Mouse (Mus musculus) limb, embryonic 14.5 days (tissue): ENCODE results near the gene Donson. TPM values are rescaled to one million over a fixed set of nuclear protein-coding genes. Genes with fewer than 3 reads are reported as not detected.
A peak's percentile ranks its signal among the peaks of the same experiment; 100 is the strongest.

ENCODE experiments used
- ATAC-seq: fragments of 200-750 bp; cut with Nextera tagmentation; 2 replicates; pipeline ENCODE4 v1.8.0; 2017; ENCODE audit warnings: low read depth, moderate number of reproducible peaks, moderate TSS enrichment; ENCODE audit not compliant: low FRiP score
- DNase-seq: peaks from one replicate; pipeline ENCODE4 v3.0.0-alpha.2; 2015; ENCODE audit warnings: low spot score
- H3K27ac ChIP-seq: fragments of 300-500 bp; sonication (generic); replicated peaks from 2 replicates; pipeline ENCODE4 v1.5.1; 2014; ENCODE audit warnings: low read depth, mild to moderate bottlenecking, low read length, moderate library complexity, mixed read lengths
- H3K27me3 ChIP-seq: fragments of 300-500 bp; sonication (generic); 2 replicates; pipeline ENCODE4 v1.6.1; 2014; ENCODE audit warnings: low read length, mixed read lengths; ENCODE audit not compliant: control insufficient read depth, insufficient read depth
- H3K36me3 ChIP-seq: fragments of 300-500 bp; sonication (generic); 2 replicates; pipeline ENCODE4 v1.6.1; 2014; ENCODE audit warnings: mild to moderate bottlenecking, low read length, moderate library complexity, mixed read lengths; ENCODE audit not compliant: control insufficient read depth, insufficient read depth
- H3K4me1 ChIP-seq: fragments of 300-500 bp; sonication (generic); 2 replicates; pipeline ENCODE4 v1.6.1; 2014; ENCODE audit warnings: antibody characterized with exemption, low read length, mixed read lengths; ENCODE audit not compliant: control insufficient read depth, insufficient read depth
- H3K4me2 ChIP-seq: fragments of 300-500 bp; sonication (generic); replicated peaks from 2 replicates; pipeline ENCODE4 v1.6.1; 2014; ENCODE audit warnings: low read depth, mild to moderate bottlenecking, low read length, moderate library complexity; ENCODE audit not compliant: severe bottlenecking
- H3K4me3 ChIP-seq: fragments of 300-500 bp; sonication (generic); replicated peaks from 2 replicates; pipeline ENCODE4 v1.5.1; 2014; ENCODE audit warnings: low read length
- H3K9ac ChIP-seq: fragments of 300-500 bp; sonication (generic); 2 replicates; pipeline ENCODE4 v1.6.1; 2014; ENCODE audit warnings: mild to moderate bottlenecking, low read depth, low read length, moderate library complexity; ENCODE audit not compliant: severe bottlenecking
- H3K9me3 ChIP-seq: fragments of 300-500 bp; sonication (generic); 2 replicates; pipeline ENCODE4 v1.6.1; 2016; ENCODE audit warnings: low read length; ENCODE audit not compliant: control insufficient read depth
- POLR2A ChIP-seq: fragments of 200-500 bp; IDR thresholded peaks from 2 replicates; pipeline ENCODE4 v1.8.0; 2012; ENCODE audit warnings: inconsistent platforms, mild to moderate bottlenecking, moderate library complexity, borderline replicate concordance; ENCODE audit not compliant: insufficient read depth, insufficient read length; ENCODE audit errors: extremely low read depth
- WGBS: fragments of 180-500 bp; shearing (Covaris S2); extraction: QIAGEN DNeasy Blood & Tissue Kit; methylation state at CpG from one replicate; pipeline ENCODE4 v1.1.7; 2014; 5-methylcytosine and 5-hydroxymethylcytosine counted together
- polyA plus RNA-seq, 2 experiments: library from polyadenylated mRNA; depleted of rRNA in 1 of 2; stranded (reverse) in 1 of 2; unstranded in 1 of 2; fragments of >200 nt; fragmentation: Nextera tagmentation in 1 of 2; extraction: Ambion mirVana in 1 of 2; gene quantifications; 2 replicates each; pipeline versions ENCODE4 v1.2.1 to v1.2.3; 2012 to 2014

Gene Donson
- 28.4 and 33.2 TPM in 2 replicates for polyA plus RNA-seq (2012; rRNA removed)
- 19.8 and 22.8 TPM in 2 replicates for polyA plus RNA-seq (2014; fragmentation: Nextera tagmentation; extraction: Ambion mirVana)

DNA sequence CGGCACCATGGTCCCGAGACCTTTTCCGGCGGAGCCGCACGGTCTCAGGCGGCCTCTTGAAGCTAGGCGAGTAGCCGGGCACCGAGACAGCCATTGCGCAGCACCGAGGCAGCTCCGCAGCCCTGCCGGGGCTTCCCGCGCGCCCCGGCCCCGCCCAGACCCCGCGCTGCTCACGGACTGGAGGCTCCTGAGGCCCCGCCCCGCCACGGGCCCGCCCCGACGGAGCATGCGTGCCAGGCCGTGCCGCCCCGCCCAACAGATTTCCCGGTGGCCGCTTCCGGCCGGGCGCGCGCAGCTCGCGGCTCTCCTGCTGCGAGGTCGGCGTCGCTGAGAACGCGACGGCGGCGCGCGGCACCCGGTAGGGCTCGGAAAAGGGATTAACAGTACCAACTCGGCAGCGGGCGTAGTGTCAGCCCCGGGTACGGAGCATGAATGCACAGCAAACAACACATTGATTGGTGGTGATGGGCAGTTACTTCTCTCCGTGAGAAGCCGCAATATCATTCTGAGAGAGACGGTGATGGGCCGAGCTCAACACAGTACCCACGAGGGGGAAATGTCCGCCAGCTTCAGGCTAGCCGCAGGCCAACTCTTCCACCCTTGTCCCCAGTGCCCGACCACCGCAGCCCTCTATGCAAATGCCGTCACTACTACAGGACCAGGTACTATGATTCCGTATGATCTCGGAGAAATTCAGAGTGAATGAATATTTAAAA, at the start of gene Donson:
Gene Donson, minus strand, starts transcription at position 152 of the 716 bp plus-strand sequence.
- Histone ChIP-seq H3K27ac (peak within 1 kb of the TSS; percentile 59), H3K9me3 (no peaks in the 10 kb centered on the region), H3K4me3 (peak within 1 kb of the TSS; percentile 90), H3K27me3 (no peaks in the 10 kb centered on the region), H3K4me2 (peak within 1 kb of the TSS; percentile 86), H3K9ac (peak within 1 kb of the TSS; percentile 87), H3K36me3 (peaks cover 21% of the 10 kb centered on the region), H3K4me1 (peaks cover 8% of the 10 kb centered on the region; the same call in 1 of the 2 replicates)
- peak; percentile 73; the same call in 1 of the 2 replicates for TF ChIP-seq POLR2A
- under 1% methylated on average over 43 of the region's 71 CpGs for WGBS
- peak; percentile 91 for DNase-seq
- ATAC-seq: peak; percentile 98

DNA sequence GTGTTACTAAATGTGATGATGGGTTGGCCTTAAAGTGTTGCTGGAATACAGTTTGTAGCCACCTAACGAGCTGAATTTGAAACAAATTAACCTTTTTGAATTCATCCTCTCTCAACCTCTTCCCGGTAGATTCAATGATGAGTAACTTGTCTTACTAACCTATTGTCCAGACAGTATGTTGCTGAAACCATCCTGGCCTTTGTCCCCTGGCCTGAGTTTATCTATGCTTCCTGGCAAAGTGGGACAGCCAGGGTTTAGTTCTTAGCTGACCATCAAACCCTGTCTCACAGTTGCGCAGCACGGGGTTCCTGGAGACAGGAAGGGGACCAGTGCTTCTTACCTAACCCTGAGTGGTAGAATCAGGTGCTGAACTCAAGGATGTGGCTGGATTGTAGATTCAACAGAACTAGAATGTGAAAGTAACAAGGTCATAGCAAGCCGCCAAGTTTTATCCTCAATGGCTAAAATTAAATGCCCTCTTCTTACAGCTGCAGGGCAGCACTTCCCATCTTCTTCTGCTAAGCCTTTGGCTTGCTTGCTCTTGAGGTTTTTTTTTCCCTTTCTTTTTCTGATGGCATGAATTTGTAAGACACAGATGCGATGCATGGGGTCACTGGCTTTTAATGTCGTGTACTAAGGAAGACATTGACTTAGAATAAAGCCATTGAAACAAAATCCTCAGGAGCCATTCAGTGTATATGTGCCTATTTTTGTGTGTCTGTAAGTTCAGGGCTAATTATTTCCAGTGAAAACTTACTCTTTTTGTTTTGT, 47.7 kb upstream of the Donson start:
- no peak overlapping the region for H3K4me3 ChIP-seq
- TF ChIP-seq POLR2A: no peak
- peaks cover 8% of the 10 kb centered on the region for H3K4me1 ChIP-seq
- no peak overlapping the region for H3K4me2 ChIP-seq
- no peaks in the 10 kb centered on the region for H3K9me3 ChIP-seq
- ATAC-seq (no peak), DNase-seq (no peak)
- H3K27ac ChIP-seq: no peak overlapping the region
- H3K27me3 ChIP-seq: no peaks in the 10 kb centered on the region
- no peak overlapping the region for H3K9ac ChIP-seq
- H3K36me3 ChIP-seq: no peaks in the 10 kb centered on the region
- WGBS: 81% methylated on average over 7 of the region's 7 CpGs

DNA sequence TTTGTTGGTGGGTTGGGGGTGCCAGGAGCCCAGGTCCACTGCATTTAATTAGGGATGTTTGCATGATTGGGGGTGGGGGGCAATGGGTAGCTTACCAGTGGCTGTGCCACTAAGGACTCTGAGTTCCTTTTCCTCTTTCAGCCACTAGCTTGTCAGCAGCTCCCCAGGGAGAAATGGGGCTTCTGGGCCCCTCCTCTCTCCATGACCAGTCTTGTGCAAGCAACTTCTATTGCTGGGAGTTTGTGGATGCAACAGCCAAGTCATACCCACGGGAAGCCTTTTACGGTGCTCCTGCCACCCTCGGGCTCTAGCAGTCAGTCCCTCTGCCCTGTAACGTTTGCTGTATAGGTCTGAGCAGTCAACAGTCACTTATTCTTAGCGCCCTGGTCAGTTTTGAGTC, 46.2 kb upstream of the Donson start:
- H3K36me3 ChIP-seq: no peaks in the 10 kb centered on the region
- H3K4me2 ChIP-seq: no peak overlapping the region
- DNase-seq (peak; percentile 12), ATAC-seq (no peak)
- no peak overlapping the region for H3K27ac ChIP-seq
- WGBS: 56% methylated on average over 5 of the region's 5 CpGs
- no peaks in the 10 kb centered on the region for H3K27me3 ChIP-seq
- no peak for TF ChIP-seq POLR2A
- H3K4me3 ChIP-seq: no peak overlapping the region
- no peaks in the 10 kb centered on the region for H3K9me3 ChIP-seq
- H3K9ac ChIP-seq: no peak overlapping the region
- peaks cover 15% of the 10 kb centered on the region for H3K4me1 ChIP-seq

DNA sequence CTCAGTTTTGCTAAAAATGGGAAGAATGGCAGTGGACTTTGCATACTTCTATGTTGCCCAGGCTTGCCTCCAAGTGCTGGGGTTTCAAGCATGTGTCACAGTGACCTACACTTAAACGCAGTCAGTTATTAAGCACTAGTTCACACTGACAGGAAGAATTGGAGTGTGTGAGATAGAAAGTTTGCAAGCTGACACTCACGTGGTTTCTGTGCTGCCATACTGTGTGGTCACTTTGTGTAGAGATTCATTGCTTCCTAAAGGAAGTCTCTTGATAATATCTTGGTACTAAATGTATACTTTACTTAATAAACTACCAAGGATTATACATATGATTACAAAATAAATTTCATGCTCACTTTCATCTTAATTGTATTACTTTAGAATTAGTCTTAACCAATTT, 44.2 kb upstream of the Donson start:
- Histone ChIP-seq H3K36me3 (no peaks in the 10 kb centered on the region), H3K4me2 (no peak overlapping the region), H3K4me1 (peaks cover 16% of the 10 kb centered on the region), H3K4me3 (no peak overlapping the region), H3K27ac (no peak overlapping the region), H3K27me3 (no peaks in the 10 kb centered on the region), H3K9ac (no peak overlapping the region), H3K9me3 (no peaks in the 10 kb centered on the region)
- ATAC-seq (no peak), DNase-seq (no peak)
- TF ChIP-seq POLR2A: no peak
- 66% methylated on average over 2 of the region's 2 CpGs for WGBS

DNA sequence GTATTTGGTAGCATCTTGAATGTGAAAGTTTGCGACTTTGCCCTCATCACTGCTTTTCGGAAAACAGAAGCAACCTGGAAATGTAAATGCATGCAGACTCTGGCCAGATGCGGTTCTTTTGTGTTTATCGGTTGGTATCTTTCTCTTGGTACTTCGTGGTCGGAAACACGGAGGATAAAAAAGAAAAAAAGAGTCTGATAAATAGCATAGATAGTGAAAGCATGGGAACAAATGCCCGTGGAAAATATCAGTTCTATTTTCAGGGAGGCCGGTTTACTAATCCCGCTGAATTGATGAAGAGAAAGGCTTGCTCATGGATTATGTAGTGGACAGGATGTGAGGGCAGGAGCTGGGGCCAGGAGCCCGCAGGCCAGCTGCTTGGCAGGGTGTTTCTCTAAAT, 41.9 kb upstream of the Donson start:
- H3K4me1 ChIP-seq: peaks cover 30% of the 10 kb centered on the region
- H3K36me3 ChIP-seq: no peaks in the 10 kb centered on the region
- H3K9ac ChIP-seq: peak overlapping the region; percentile 93
- H3K4me3 ChIP-seq: peak overlapping the region; percentile 80
- ATAC-seq: no peak
- peak overlapping the region; percentile 78 for H3K4me2 ChIP-seq
- TF ChIP-seq POLR2A: no peak
- no peaks in the 10 kb centered on the region for H3K9me3 ChIP-seq
- no peaks in the 10 kb centered on the region for H3K27me3 ChIP-seq
- DNase-seq: no peak
- H3K27ac ChIP-seq: peak overlapping the region; percentile 87; the same call in 1 of the 2 replicates
- 1% methylated on average over 11 of the region's 11 CpGs for WGBS
